Mouse (Mus musculus) heart, postnatal 0 days (tissue): ENCODE data around the gene Cerk.

Experiments used
- CTCF ChIP-seq: IDR thresholded peaks from 2 replicates; pipeline ENCODE4 v1.5.1; 2016; ENCODE audit warnings: antibody characterized with exemption, control low read depth, low read depth
- EP300 ChIP-seq: IDR thresholded peaks from 2 replicates; pipeline ENCODE4 v1.6.1; 2016; ENCODE audit warnings: antibody characterized with exemption, low read depth

GRCm38 (mm10) chr15:86184851-86185688, 871 bp downstream of the Cerk start:
- no peak for TF ChIP-seq EP300
- TF ChIP-seq CTCF: no peak
